Mouse (Mus musculus) layer of hippocampus, postnatal 14 days (tissue): ENCODE results near the gene Lrrc3c. TPM values are rescaled to one million over a fixed set of nuclear protein-coding genes. Genes with fewer than 3 reads are reported as not detected.
A peak's percentile ranks its signal among the peaks of the same experiment; 100 is the strongest.
"Not testable (repeated sequence)": the region's sequence is repeated elsewhere in the genome, so short reads cannot be mapped to it uniquely, and the experiment has no call there.

Experiments used
- DNase-seq, 2 experiments: peaks; one replicate each; pipeline ENCODE4 v3.0.0; 2021 to 2022; ENCODE audit warnings: low spot score in 2 of 2, mixed read lengths in 1 of 2
- total RNA-seq, 2 experiments: library from RNA; stranded (reverse); gene quantifications; 2 replicates each; pipeline ENCODE4 v1.2.3; 2021

The Lrrc3c gene
- total RNA-seq, 2 experiments from 2014 or later = not detected

- no peak for DNase-seq
Measured at GRCm38 (mm10) chr11:98625611-98626410, 27.7 kb downstream of the Lrrc3c start, which contains the start of the genes Gm12355 and Gsdma3. TSS of gene Gm12355 (minus strand) at chr11:98625661. TSS of gene Gsdma3 (plus strand) at chr11:98626360.

GRCm38 (mm10) chr11:98628706-98629105 is 30.6 kb downstream of the Lrrc3c start:
- peak in 1 of 2 experiments; percentile 8 for DNase-seq

GRCm38 (mm10) chr11:98630646-98631045 is 32.6 kb downstream of the Lrrc3c start:
- DNase-seq = no peak

GRCm38 (mm10) chr11:98635312-98635970 is 37.4 kb downstream of the Lrrc3c start:
- DNase-seq = not testable (repeated sequence)

- no peak for DNase-seq
Measured at GRCm38 (mm10) chr11:98637501-98637900, 39.4 kb downstream of the Lrrc3c start.

GRCm38 (mm10) chr11:98640091-98640490 is 42.0 kb downstream of the Lrrc3c start:
- DNase-seq = no peak

GRCm38 (mm10) chr11:98644757-98645156 is 46.7 kb downstream of the Lrrc3c start:
- no peak for DNase-seq

- no peak for DNase-seq
Measured at GRCm38 (mm10) chr11:98645946-98646345, 47.9 kb downstream of the Lrrc3c start.

- DNase-seq = no peak
Measured at GRCm38 (mm10) chr11:98646459-98646858, 48.4 kb downstream of the Lrrc3c start, which contains the start of gene Gsdma2. TSS of gene Gsdma2 (plus strand) at chr11:98646759.

Other genes with a start within 250 kb of the Lrrc3c start
- gene Ppp1r1b, start 249.9 kb upstream of the Lrrc3c start, total RNA-seq = 10 to 100 TPM; 33.6 to 46.7 TPM
- 10 to 100 TPM; 22.6 to 24.8 TPM for gene Stard3, start 239.9 kb upstream of the Lrrc3c start, total RNA-seq
- 1 to 10 TPM in 1 of 2 experiments, under 1 TPM in 1; 0.94 to 1.3 TPM for gene Tcap, start 214.5 kb upstream of the Lrrc3c start, total RNA-seq
- gene Pnmt, start 211.8 kb upstream of the Lrrc3c start, total RNA-seq = under 1 TPM; 0.28 to 0.38 TPM
- gene Pgap3, start 197.8 kb upstream of the Lrrc3c start, total RNA-seq = 10 to 100 TPM; 10.0 to 10.1 TPM
- 1 to 10 TPM; 2.4 to 2.9 TPM for gene Erbb2, start 185.8 kb upstream of the Lrrc3c start, total RNA-seq
- 100 to 1,000 TPM in 1 of 2 experiments, 10 to 100 TPM in 1; 87.7 to 102 TPM for gene Mien1, start 159.3 kb upstream of the Lrrc3c start, total RNA-seq
- gene Grb7, start 151.9 kb upstream of the Lrrc3c start, total RNA-seq = 1 to 10 TPM; 1.1 to 1.6 TPM
- under 1 TPM in 1 of 2 experiments, not detected in 1; 0.21 TPM for gene Ikzf3, start 52.3 kb upstream of the Lrrc3c start, total RNA-seq
- gene Zpbp2, start 47.2 kb upstream of the Lrrc3c start, total RNA-seq = under 1 TPM in 1 of 2 experiments, not detected in 1; 0.31 TPM
- gene Ormdl3, start 10.9 kb upstream of the Lrrc3c start, total RNA-seq = 10 to 100 TPM; 49.1 to 57.6 TPM
- gene Gm12355, start 27.4 kb downstream of the Lrrc3c start, total RNA-seq = 10 to 100 TPM; 10.1 to 13.3 TPM
- gene Gsdma3, start 28.1 kb downstream of the Lrrc3c start, total RNA-seq = not detected
- gene Gsdma2, start 48.5 kb downstream of the Lrrc3c start, total RNA-seq = not detected
- not detected for gene Gsdma, start 66.1 kb downstream of the Lrrc3c start, total RNA-seq
- 100 to 1,000 TPM; 122 to 126 TPM for gene Psmd3, start 84.3 kb downstream of the Lrrc3c start, total RNA-seq
- not detected for gene Csf3, start 103.0 kb downstream of the Lrrc3c start, total RNA-seq
- gene Med24, start 131.1 kb downstream of the Lrrc3c start, total RNA-seq = 100 to 1,000 TPM; 109 to 110 TPM
- gene Thra, start 142.3 kb downstream of the Lrrc3c start, total RNA-seq = 1,000 to 10,000 TPM; 1,264 to 1,291 TPM
- 10 to 100 TPM; 53.3 to 65.3 TPM for gene Nr1d1, start 177.0 kb downstream of the Lrrc3c start, total RNA-seq
- gene Msl1, start 197.2 kb downstream of the Lrrc3c start, total RNA-seq = 100 to 1,000 TPM; 149 to 161 TPM
- gene Casc3, start 206.6 kb downstream of the Lrrc3c start, total RNA-seq = 10 to 100 TPM; 56.7 to 59.7 TPM
- gene Rapgefl1, start 238.5 kb downstream of the Lrrc3c start, total RNA-seq = 100 to 1,000 TPM; 159 to 165 TPM